Mouse (Mus musculus) layer of hippocampus, adult 11-12 months (tissue): ENCODE measurements around the gene Cyp11a1.
A peak's percentile ranks its signal among the peaks of the same experiment; 100 is the strongest.

Source experiments
- DNase-seq: peaks from one replicate; pipeline ENCODE4 v3.0.0; 2022; ENCODE audit warnings: low spot score

The Cyp11a1 gene

GRCm38 (mm10) chr9:58009015-58009362 lies 2.8 kb downstream of the Cyp11a1 start:
- peak; percentile 58 for DNase-seq

GRCm38 (mm10) chr9:58009588-58009987 lies 3.4 kb downstream of the Cyp11a1 start:
- no peak for DNase-seq

- DNase-seq, result no peak
Observed at GRCm38 (mm10) chr9:58011027-58011426, 4.8 kb downstream of the Cyp11a1 start.

GRCm38 (mm10) chr9:58011552-58011951 lies 5.3 kb downstream of the Cyp11a1 start:
- no peak for DNase-seq

GRCm38 (mm10) chr9:58012486-58012885 lies 6.3 kb downstream of the Cyp11a1 start:
- DNase-seq, result no peak

- DNase-seq, result no peak
Observed at GRCm38 (mm10) chr9:58012935-58013334, 6.7 kb downstream of the Cyp11a1 start.

GRCm38 (mm10) chr9:58014393-58015160 lies 8.4 kb downstream of the Cyp11a1 start:
- DNase-seq, result no peak

GRCm38 (mm10) chr9:58015856-58016255 lies 9.6 kb downstream of the Cyp11a1 start:
- no peak for DNase-seq

GRCm38 (mm10) chr9:58016962-58017361 lies 10.8 kb downstream of the Cyp11a1 start:
- DNase-seq, result no peak

- DNase-seq, result no peak
Observed at GRCm38 (mm10) chr9:58018385-58018784, 12.2 kb downstream of the Cyp11a1 start.

- DNase-seq, result no peak
Observed at GRCm38 (mm10) chr9:58025995-58026394, 19.8 kb downstream of the Cyp11a1 start.

GRCm38 (mm10) chr9:58027426-58028180 lies 21.4 kb downstream of the Cyp11a1 start:
- DNase-seq, result no peak

- DNase-seq, result no peak
Observed at GRCm38 (mm10) chr9:58028841-58029240, 22.6 kb downstream of the Cyp11a1 start.

- DNase-seq, result no peak
Observed at GRCm38 (mm10) chr9:58029635-58030034, 23.4 kb downstream of the Cyp11a1 start.

- no peak for DNase-seq
Observed at GRCm38 (mm10) chr9:58031895-58032294, 25.7 kb downstream of the Cyp11a1 start.

- DNase-seq, result peak; percentile 70
Observed at GRCm38 (mm10) chr9:58035519-58035918, 29.3 kb downstream of the Cyp11a1 start.

GRCm38 (mm10) chr9:58035951-58036698 lies 29.9 kb downstream of the Cyp11a1 start:
- DNase-seq, result no peak

- no peak for DNase-seq
Observed at GRCm38 (mm10) chr9:58036961-58037360, 30.8 kb downstream of the Cyp11a1 start.

- DNase-seq, result peak; percentile 76
Observed at GRCm38 (mm10) chr9:58038500-58039168, 32.4 kb downstream of the Cyp11a1 start.

GRCm38 (mm10) chr9:58040977-58041376 lies 34.8 kb downstream of the Cyp11a1 start:
- no peak for DNase-seq

GRCm38 (mm10) chr9:58042391-58042790 lies 36.2 kb downstream of the Cyp11a1 start:
- DNase-seq, result no peak

- DNase-seq, result no peak
Observed at GRCm38 (mm10) chr9:58043496-58044017, 37.3 kb downstream of the Cyp11a1 start.
